Mouse (Mus musculus) heart, postnatal 0 days (tissue): ENCODE measurements around the gene Acaa1a. TPM values are rescaled to one million over a fixed set of nuclear protein-coding genes. Genes with fewer than 3 reads are reported as not detected.

Source experiments
- ATAC-seq: fragments of 200-750 bp; cut with Nextera tagmentation; 2 replicates; pipeline ENCODE4 v1.8.0; 2017; ENCODE audit warnings: low read depth, moderate number of reproducible peaks, moderate library complexity; ENCODE audit not compliant: insufficient read depth
- DNase-seq: peaks from one replicate; pipeline ENCODE4 v3.0.0-alpha.2; 2016; ENCODE audit warnings: low spot score
- H3K27ac ChIP-seq: fragments of 300-500 bp; sonication (generic); 2 replicates; pipeline ENCODE4 v1.5.1; 2014; ENCODE audit warnings: low read depth, mild to moderate bottlenecking
- H3K27me3 ChIP-seq: fragments of 300-500 bp; sonication (generic); 2 replicates; pipeline ENCODE4 v1.6.1; 2014; ENCODE audit warnings: low read length, mixed read lengths; ENCODE audit not compliant: control insufficient read depth, insufficient read depth
- H3K36me3 ChIP-seq: fragments of 300-500 bp; sonication (generic); replicated peaks from 2 replicates; pipeline ENCODE4 v1.6.1; 2014; ENCODE audit warnings: low read length, mixed read lengths; ENCODE audit not compliant: control insufficient read depth, insufficient read depth
- H3K4me1 ChIP-seq: fragments of 300-500 bp; sonication (generic); 2 replicates; pipeline ENCODE4 v1.6.1; 2014; ENCODE audit warnings: antibody characterized with exemption; ENCODE audit not compliant: control insufficient read depth, insufficient read depth
- H3K4me2 ChIP-seq: fragments of 300-500 bp; sonication (generic); 2 replicates; pipeline ENCODE4 v1.6.1; 2014; ENCODE audit warnings: low read depth, mild to moderate bottlenecking, low read length, moderate library complexity
- H3K4me3 ChIP-seq: fragments of 300-500 bp; sonication (generic); 2 replicates; pipeline ENCODE4 v1.5.1; 2014; ENCODE audit warnings: low read depth, low read length
- H3K9ac ChIP-seq: fragments of 300-500 bp; sonication (generic); replicated peaks from 2 replicates; pipeline ENCODE4 v1.6.1; 2014; ENCODE audit warnings: low read depth, low read length, mixed read lengths
- H3K9me3 ChIP-seq: fragments of 300-500 bp; sonication (generic); replicated peaks from 2 replicates; pipeline ENCODE4 v1.6.1; 2016; ENCODE audit warnings: low read length; ENCODE audit not compliant: control insufficient read depth
- CTCF ChIP-seq: IDR thresholded peaks from 2 replicates; pipeline ENCODE4 v1.5.1; 2016; ENCODE audit warnings: antibody characterized with exemption, control low read depth, low read depth
- EP300 ChIP-seq: IDR thresholded peaks from 2 replicates; pipeline ENCODE4 v1.6.1; 2016; ENCODE audit warnings: antibody characterized with exemption, low read depth
- WGBS: fragments of 180-500 bp; shearing (Covaris S2); extraction: QIAGEN DNeasy Blood & Tissue Kit; methylation state at CpG from one replicate; pipeline ENCODE4 v1.1.7; 2014; 5-methylcytosine and 5-hydroxymethylcytosine counted together
- polyA plus RNA-seq: library from polyadenylated mRNA; unstranded; fragments of >200 nt; fragmentation: Nextera tagmentation; extraction: Ambion mirVana; gene quantifications from 2 replicates; pipeline ENCODE4 v1.2.1, GENCODE M21; 2015
- total RNA-seq: library from RNA; depleted of rRNA; stranded (reverse); fragments of >200 nt; gene quantifications from 2 replicates; pipeline ENCODE4 v1.2.3, GENCODE M21; 2014; ENCODE audit warnings: low replicate concordance; rRNA removed

Acaa1a gene
- 179 and 206 TPM in 2 replicates for total RNA-seq
- 89.1 and 89.8 TPM in 2 replicates for polyA plus RNA-seq

DNA sequence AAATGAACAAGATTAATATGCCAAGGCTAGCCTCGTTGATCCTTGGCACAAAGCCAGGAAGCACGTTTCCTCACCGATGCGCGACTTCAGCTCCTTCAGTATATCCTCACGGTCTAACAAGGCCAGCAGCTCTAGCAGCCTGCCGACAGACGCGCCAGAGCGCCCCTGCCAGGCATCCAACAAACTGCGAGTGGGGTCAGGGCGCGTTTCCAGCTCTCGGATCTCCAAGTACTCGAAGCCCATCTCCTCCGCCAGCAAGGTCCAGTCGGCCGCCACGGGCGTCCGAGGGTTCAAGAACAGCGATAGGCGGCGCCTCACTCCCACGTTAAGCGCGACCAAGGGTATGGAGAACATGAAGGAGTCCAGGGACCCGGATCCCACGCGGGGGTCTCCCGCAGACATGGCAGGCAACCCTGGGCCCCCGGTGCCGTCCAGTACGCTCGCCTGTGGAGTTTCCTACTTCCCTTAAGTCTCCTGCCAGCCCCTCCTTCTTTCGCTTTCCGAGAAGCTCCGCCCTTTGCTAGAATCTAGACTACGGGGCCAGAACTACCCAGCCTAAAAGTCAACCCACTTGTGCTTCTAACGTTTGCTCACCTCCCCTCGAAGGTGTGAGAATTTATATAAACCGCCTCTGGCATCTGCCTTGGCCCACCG, at the start of gene Acaa1a:
TSS of gene Acaa1a (plus strand) at position 119 of the 654 bp plus-strand sequence.
- DNase-seq (peak; percentile 70), ATAC-seq (peak; percentile 4; the same call in 1 of the 2 replicates)
- Histone ChIP-seq H3K36me3 (peaks cover 33% of the 10 kb centered on the region), H3K9ac (peak within 1 kb of the TSS; percentile 86), H3K9me3 (no peaks in the 10 kb centered on the region), H3K27me3 (no peaks in the 10 kb centered on the region), H3K27ac (peak within 1 kb of the TSS; percentile 88), H3K4me1 (peaks cover 14% of the 10 kb centered on the region), H3K4me2 (peak within 1 kb of the TSS; percentile 84), H3K4me3 (peak within 1 kb of the TSS; percentile 89)
- no peak for TF ChIP-seq EP300
- peak; percentile 3; the same call in 1 of the 2 replicates for TF ChIP-seq CTCF
- under 1% methylated on average over 43 of the region's 43 CpGs for WGBS

DNA sequence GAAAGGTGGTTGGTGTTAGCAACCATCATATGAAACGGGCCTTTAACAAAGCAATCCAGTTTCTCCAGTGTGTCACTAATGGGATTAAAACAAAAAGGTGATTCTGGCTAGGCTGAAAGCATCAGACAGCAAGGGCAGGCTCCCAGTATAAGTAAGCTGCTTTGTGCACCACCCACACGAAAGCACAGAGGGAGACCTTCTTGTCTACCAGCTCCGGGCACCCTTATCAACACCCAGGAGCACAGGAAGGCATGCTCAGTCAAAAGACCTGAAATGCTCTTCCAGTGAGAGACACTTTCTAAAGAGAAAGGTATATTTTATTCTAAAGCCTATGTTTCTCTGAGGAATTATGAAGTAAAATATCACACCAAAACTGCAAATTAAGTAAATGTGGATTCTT, 48.7 kb upstream of the Acaa1a start:
- no peak for DNase-seq
- Histone ChIP-seq H3K36me3 (0 out of 2 replicates have a peak, but pooled peaks cover 7% of the 10 kb centered on the region), H3K27me3 (no peaks in the 10 kb centered on the region), H3K4me3 (no peak overlapping the region), H3K27ac (no peak overlapping the region), H3K9me3 (no peaks in the 10 kb centered on the region), H3K9ac (no peak overlapping the region), H3K4me2 (no peak overlapping the region), H3K4me1 (no peaks in the 10 kb centered on the region)
- no peak for ATAC-seq
- 54% methylated on average over 3 of the region's 3 CpGs for WGBS
- TF ChIP-seq CTCF (no peak), EP300 (no peak)

DNA sequence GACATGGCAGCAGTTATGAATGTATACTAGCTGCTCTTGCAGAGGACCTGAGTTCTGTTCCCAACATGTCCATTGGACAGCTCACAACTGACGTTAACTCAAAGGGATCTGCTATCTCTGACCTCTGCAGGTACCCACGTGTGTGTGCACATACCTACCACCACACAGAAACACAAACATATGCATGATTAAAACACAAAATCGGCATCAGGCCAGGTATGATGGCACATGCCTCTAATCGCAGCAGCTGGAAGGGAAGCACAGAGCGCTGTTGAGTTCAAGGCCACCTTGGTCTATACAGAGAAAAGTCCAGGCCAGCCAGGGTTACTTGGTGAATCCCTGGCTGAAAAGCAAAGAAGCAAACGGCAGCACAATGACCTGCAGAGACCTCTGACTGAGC, 41.8 kb upstream of the Acaa1a start:
- no peaks in the 10 kb centered on the region for H3K9me3 ChIP-seq
- H3K4me1 ChIP-seq = no peaks in the 10 kb centered on the region
- no peak overlapping the region for H3K9ac ChIP-seq
- no peaks in the 10 kb centered on the region for H3K27me3 ChIP-seq
- no peak for DNase-seq
- no peak overlapping the region for H3K4me2 ChIP-seq
- 82% methylated on average over 6 of the region's 6 CpGs for WGBS
- no peak overlapping the region for H3K4me3 ChIP-seq
- H3K27ac ChIP-seq = no peak overlapping the region
- TF ChIP-seq EP300 (no peak), CTCF (no peak)
- peaks cover 18% of the 10 kb centered on the region for H3K36me3 ChIP-seq
- no peak for ATAC-seq

DNA sequence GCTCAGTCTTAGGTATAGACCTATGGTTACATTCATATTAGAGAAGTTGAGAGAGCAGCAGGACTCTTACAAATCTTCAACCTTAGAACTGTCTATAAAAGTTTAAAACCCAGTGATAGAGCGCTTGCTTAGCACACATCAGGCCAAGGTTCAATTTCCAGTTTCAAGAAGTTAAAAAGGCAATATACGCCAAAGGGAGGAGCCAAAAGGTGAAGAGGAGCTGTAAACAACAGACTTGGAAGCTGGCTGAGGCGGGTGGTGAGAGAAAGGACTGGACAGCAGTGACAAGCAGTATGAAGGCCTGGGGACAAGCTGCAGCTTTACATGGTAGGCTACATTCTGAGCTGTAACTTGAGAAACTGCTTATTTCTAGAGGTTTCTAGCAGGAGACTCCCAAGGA, 40.9 kb upstream of the Acaa1a start:
- Histone ChIP-seq H3K4me1 (no peaks in the 10 kb centered on the region), H3K27me3 (no peaks in the 10 kb centered on the region), H3K4me2 (no peak overlapping the region), H3K36me3 (peaks cover 24% of the 10 kb centered on the region), H3K4me3 (no peak overlapping the region), H3K9me3 (no peaks in the 10 kb centered on the region), H3K27ac (no peak overlapping the region), H3K9ac (no peak overlapping the region)
- TF ChIP-seq CTCF (no peak), EP300 (no peak)
- 97% methylated on average over 3 of the region's 3 CpGs for WGBS
- DNase-seq (no peak), ATAC-seq (no peak)

DNA sequence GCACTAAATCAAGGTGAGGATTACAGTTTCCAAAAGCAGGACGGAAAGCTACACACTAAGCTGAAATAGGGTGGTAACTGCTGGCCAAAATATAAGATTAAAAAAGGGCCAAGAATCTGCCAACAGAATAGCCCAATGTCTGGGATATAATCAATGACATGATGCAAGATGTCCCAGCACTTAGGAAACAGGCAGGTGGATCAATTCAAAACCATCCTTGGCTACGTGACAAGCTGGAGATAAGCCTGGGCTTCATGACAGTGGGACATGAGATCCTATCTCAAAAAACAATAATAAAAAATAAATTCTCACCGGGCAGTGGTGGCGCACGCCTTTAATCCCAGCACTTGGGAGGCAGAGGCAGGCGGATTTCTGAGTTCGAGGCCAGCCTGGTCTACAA, 33.6 kb upstream of the Acaa1a start:
- H3K9me3 ChIP-seq = no peaks in the 10 kb centered on the region
- ATAC-seq (no peak), DNase-seq (no peak)
- no peaks in the 10 kb centered on the region for H3K27me3 ChIP-seq
- H3K9ac ChIP-seq = no peak overlapping the region
- WGBS = 89% methylated on average over 7 of the region's 7 CpGs
- no peak overlapping the region for H3K27ac ChIP-seq
- TF ChIP-seq EP300 (no peak), CTCF (no peak)
- H3K4me3 ChIP-seq = no peak overlapping the region
- no peak overlapping the region for H3K4me2 ChIP-seq
- peaks cover 27% of the 10 kb centered on the region for H3K36me3 ChIP-seq
- H3K4me1 ChIP-seq = peaks cover 5% of the 10 kb centered on the region; the same call in 1 of the 2 replicates
